Mouse (Mus musculus): ENCODE data around the gene Sipa1l3.

DNA sequence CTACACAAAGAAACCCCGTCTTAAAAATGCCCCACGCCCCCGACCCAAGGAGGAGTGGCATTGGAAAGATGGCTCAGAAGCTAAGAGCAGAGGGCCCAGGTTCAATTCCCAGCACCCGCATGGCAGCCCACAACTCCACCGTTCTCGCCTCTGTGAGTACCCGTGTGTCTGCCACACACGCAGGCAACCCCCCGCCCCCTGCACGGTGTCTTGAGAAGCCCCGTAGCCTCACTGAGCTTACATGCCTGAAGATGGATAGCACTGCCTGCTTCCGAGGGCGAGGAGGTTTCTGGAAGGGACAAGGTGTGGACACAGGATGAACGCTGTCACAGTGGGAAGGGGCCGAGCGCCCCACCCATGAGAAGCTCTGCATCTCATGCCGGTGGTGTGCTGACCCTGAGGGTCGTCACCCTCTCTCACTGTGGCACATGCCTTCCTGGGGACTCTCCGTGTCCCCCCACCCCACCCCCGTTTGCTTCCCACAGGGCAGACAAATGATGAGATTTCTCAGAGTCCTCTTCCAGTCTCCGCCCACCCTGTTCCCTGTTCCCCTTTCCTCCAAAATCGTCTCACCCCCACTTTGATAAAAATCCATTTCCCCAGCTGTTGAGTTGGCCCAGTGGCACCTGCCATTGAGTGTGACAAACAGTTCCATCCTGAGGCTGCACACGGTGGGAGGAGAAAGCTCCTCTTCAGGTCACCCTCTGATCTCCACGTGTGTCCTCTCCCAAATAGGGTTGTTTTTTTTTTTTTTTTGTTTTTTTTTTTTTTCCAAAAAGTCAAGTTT, 222.4 kb downstream of the Sipa1l3 start:
- TF ChIP-seq CTCF (conservative IDR thresholded peaks at IDR 0.05; ENCODE audit: low read length) (no peak), POU5F1 (IDR thresholded peaks at IDR 0.05; ENCODE audit: borderline replicate concordance, low read length) (no peak), NANOG (IDR thresholded peaks at IDR 0.05; ENCODE audit: borderline replicate concordance, low read length) (no peak)

Measured in E14TG2a.4 (cell line).